Mouse (Mus musculus) megakaryocyte-erythroid progenitor cell, adult 5-6 weeks (primary cell): Measurements from ENCODE around the gene Olfr312. TPM values are rescaled to one million over a fixed set of nuclear protein-coding genes. Genes with fewer than 3 reads are reported as not detected.
"Not testable (repeated sequence)": the region's sequence is repeated elsewhere in the genome, so short reads cannot be mapped to it uniquely, and the experiment has no call there.

Source experiments
- ATAC-seq: replicated peaks from 2 replicates; pipeline ENCODE4 v1.8.0; 2016; ENCODE audit warnings: mild to moderate bottlenecking, inconsistent platforms; ENCODE audit not compliant: severe bottlenecking, poor library complexity, low FRiP score, low TSS enrichment
- total RNA-seq, 2 experiments: library from RNA; stranded (forward) in 1 of 2; stranded (reverse) in 1 of 2; fragments of 200-1000, 215-1000 nt in 1 of 2; fragments of >200 nt in 1 of 2; fragmentation: Nextera tagmentation in 1 of 2; gene quantifications; 2 replicates each; pipeline ENCODE4 v1.2.3; 2014 to 2017

Olfr312 gene
- total RNA-seq (2014; fragmentation: Nextera tagmentation), result not detected in 2 replicates
- not detected in 2 replicates for total RNA-seq (2017)

- ATAC-seq, result not testable (repeated sequence)
Measured at GRCm38 (mm10) chr11:58828937-58829336, at the start of gene Olfr312. Gene Olfr312, plus strand, starts transcription at chr11:58829237.

GRCm38 (mm10) chr11:58782480-58783089 is 46.5 kb upstream of the Olfr312 start, which contains the start of gene Olfr314:
Gene Olfr314, plus strand, starts transcription at chr11:58782952.
- ATAC-seq, result no peak

- ATAC-seq, result no peak
Measured at GRCm38 (mm10) chr11:58784182-58784581, 44.9 kb upstream of the Olfr312 start.

GRCm38 (mm10) chr11:58787651-58788050 is 41.4 kb upstream of the Olfr312 start:
- no peak for ATAC-seq

- ATAC-seq, result no peak
Measured at GRCm38 (mm10) chr11:58788346-58788745, 40.7 kb upstream of the Olfr312 start.

- no peak for ATAC-seq
Measured at GRCm38 (mm10) chr11:58789532-58789931, 39.5 kb upstream of the Olfr312 start.

GRCm38 (mm10) chr11:58790053-58790452 is 39.0 kb upstream of the Olfr312 start:
- no peak for ATAC-seq

- no peak for ATAC-seq
Measured at GRCm38 (mm10) chr11:58790646-58791045, 38.4 kb upstream of the Olfr312 start.

- ATAC-seq, result no peak
Measured at GRCm38 (mm10) chr11:58795856-58796255, 33.2 kb upstream of the Olfr312 start.

GRCm38 (mm10) chr11:58796850-58797249 is 32.2 kb upstream of the Olfr312 start:
- ATAC-seq, result no peak

- no peak for ATAC-seq
Measured at GRCm38 (mm10) chr11:58799747-58800146, 29.3 kb upstream of the Olfr312 start.

- no peak for ATAC-seq
Measured at GRCm38 (mm10) chr11:58801558-58802228, 27.3 kb upstream of the Olfr312 start, which contains the start of gene Fam183b. Gene Fam183b, minus strand, starts transcription at chr11:58801960.

GRCm38 (mm10) chr11:58803871-58804270 is 25.2 kb upstream of the Olfr312 start:
- ATAC-seq, result no peak

- no peak for ATAC-seq
Measured at GRCm38 (mm10) chr11:58804393-58804792, 24.6 kb upstream of the Olfr312 start.

GRCm38 (mm10) chr11:58812001-58812400 is 17.0 kb upstream of the Olfr312 start:
- no peak for ATAC-seq

GRCm38 (mm10) chr11:58814700-58815099 is 14.3 kb upstream of the Olfr312 start, which contains the start of gene Olfr313:
Gene Olfr313, plus strand, starts transcription at chr11:58815000.
- ATAC-seq, result not testable (repeated sequence)

GRCm38 (mm10) chr11:58815676-58816075 is 13.4 kb upstream of the Olfr312 start:
- ATAC-seq, result no peak

- no peak for ATAC-seq
Measured at GRCm38 (mm10) chr11:58829764-58830163, 727 bp downstream of the Olfr312 start.

GRCm38 (mm10) chr11:58832541-58832940 is 3.5 kb downstream of the Olfr312 start:
- not testable (repeated sequence) for ATAC-seq

GRCm38 (mm10) chr11:58838951-58839350 is 9.9 kb downstream of the Olfr312 start, which contains the start of gene Olfr311:
Gene Olfr311, plus strand, starts transcription at chr11:58839251.
- not testable (repeated sequence) for ATAC-seq
